Mouse (Mus musculus): ENCODE measurements around the gene Apoa1.

Apoa1 gene

DNA sequence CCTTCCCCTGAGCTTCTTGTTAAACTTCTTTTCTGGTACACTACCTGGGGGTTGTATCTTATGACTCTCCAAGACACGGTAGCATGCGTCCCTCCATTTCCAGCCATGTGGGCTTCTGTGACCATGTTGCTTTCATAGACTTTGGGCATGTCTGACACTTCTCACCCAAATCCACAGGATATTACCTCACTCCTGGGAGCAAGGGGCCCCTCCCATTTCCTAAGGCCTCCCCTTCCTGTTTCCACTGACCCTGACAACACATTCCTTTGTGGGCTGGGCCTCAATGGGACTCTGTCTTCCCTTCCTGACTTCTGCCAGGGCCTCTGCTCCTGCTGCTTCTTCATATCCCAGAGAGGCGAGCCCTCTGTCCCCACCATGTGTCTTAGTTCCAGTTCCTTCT lies 29.2 kb downstream of the Apoa1 start:
- no peak for DNase-seq (ENCODE audit: low spot score in 2 of 2)

DNA sequence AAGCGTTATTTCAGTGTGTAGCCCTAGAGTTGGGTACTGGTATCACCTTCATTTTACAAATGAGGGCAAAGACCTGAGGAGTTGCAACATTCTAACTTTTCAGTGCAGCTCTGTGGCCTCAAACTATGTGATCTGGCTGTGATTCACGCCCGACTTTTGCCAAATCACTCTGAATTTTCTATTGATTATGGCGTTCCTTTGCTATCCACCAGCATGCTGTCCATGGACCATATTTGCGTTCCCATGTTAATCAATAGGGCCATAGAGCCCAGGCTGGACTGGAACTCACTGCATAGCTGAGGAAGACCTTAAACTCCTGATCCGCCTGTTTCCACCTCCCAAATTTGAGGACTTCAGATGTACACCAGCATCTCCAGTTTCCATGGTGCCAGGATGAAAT lies 30.7 kb downstream of the Apoa1 start:
- DNase-seq (ENCODE audit: low spot score in 2 of 2), result no peak

DNA sequence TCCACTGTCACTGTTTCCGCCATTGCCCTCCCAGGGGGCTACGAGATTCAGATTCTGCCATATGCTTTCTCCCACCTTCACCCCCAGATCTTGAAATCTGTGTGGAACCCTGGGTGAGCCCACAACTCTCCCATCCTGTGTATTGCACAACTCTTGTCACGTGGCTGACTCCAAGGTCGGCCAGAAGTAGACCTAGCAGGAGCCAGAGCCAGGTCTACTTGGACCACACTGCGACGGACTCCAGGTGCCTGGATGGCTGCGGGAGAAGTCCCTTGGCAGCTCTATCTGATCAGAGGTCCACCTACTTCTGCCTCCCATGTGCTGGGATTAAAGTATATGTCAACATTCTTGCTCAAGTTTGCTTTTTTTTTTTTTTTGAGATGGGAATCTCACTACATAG lies 32.8 kb downstream of the Apoa1 start:
- no peak for DNase-seq (ENCODE audit: low spot score in 2 of 2)

DNA sequence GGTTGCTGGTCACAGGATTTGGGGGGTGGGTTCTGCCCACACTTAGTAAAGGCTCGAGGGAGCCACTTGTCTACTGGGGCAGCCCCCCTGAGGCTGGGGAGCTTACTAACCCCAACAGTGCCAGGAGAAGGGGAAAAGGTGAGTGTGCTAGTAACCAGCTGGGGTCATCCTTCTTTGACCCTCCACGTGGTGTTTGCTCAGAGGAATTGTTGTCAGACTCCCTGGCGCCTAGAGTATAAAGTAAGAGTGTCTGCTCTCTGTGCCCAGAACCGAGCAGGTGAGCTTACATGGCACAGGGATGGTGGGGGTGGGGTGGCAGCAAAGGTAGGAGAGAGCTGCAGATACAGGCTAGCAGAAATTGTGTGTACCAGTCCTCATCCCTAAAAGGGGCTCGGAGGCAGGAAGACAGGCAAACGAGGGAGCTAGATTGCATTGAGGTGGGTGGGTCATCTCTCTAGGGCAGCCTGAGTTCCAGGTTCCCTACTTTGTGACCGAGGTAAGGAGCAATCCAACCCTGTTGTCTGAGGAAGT lies 40.0 kb downstream of the Apoa1 start, which contains the start of gene Apoa5:
Apoa5 (plus strand) TSS at position 291 of the 531 bp plus-strand sequence.
- no peak for DNase-seq (ENCODE audit: low spot score in 2 of 2)

DNA sequence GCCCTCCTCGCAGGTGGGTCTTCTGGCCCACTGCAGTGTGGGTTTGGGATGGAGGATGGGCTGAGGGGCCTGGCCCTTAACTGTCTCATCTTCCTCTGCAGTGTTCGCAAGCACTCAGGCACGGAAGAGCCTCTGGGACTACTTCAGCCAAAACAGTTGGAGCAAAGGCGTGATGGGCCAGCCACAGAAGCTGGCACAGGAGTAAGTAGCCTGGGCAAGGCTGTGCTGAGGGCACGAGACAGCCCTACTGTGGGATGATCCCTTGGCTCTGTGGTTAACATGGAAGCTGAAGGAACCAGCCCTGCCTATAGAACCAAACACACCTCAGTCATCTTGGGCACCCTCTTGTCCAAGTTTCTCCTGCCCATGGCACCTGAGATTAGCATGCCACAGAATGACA lies 40.7 kb downstream of the Apoa1 start:
- DNase-seq (ENCODE audit: low spot score in 2 of 2), result no peak

DNA sequence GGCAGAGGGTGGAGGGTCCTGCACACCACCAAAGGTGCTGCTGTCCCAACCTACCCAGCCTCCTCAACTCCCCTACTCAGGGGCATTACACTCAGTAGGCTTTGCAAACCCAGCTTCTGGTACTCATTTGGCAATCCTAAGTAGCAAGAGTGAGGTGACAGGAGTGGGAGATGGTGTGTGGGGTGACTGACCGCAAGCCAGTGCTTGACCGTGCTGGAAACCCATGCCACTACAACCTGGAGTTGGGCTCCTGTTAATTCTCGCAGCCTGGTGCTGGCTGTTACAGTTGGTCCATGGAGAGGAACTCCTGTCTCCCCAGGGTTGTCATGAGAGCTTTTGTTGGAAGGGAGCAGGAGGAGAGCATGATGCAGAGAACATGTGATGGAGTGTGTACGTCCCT lies 42.4 kb downstream of the Apoa1 start:
- DNase-seq (ENCODE audit: low spot score in 2 of 2), result no peak

DNA sequence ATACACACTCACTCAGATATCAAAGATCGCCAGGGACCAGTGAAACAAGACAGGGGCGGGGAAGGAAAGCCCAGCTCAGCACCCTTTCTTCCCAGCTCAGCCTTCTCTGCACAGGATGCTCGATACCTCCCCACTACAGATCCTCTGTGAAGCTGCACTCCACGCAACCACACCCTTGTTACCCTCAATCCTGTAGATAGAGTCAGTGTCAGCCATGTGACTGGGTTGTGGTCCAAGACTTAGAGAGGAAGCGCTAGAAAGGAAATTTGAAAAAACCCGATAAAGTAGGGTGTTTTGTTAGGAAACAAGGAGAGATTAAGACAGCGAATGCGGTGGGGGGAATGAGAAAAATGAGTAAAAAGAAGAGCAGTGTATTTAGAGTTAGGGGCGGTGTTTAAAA lies 43.7 kb downstream of the Apoa1 start:
- no peak for DNase-seq (ENCODE audit: low spot score in 2 of 2)

DNA sequence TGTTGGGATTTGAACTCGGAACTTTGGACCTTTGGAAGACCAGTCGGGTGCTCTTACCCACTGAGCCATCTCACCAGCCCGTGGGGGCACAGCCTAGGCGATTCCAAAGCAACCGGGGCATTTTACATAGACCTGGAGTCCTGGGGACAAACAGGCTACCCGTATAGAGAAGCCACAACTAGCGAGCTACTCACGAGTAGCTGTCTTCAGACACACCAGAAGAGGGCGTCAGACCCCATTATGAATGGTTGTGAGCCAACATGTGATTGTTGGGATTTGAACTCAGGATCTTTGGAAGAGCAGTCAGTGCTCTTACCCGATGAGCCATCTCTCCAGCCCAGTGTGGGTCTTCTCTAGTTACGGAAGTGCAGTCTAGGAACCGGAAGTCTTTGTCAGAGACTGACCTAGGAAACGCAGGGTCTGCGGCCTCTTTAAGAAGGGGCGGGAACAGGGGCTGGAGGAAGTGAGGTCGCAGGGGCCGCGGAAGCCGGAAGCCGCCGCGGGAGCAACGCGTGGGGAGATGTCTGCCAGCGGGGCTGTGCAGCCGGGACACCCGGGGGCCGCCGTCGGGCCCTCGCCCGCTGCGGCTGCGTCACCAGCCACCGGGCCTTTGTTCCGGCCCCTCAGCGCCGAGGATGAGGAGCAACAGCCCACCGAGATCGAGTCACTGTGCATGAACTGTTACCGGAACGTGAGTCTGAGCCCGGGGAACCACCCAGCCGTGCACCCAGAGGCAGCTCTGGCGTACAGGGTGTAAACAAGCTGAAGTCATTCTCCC lies 44.5 kb downstream of the Apoa1 start, which contains the start of gene Zpr1:
Zpr1 (plus strand) TSS at position 388 of the 778 bp plus-strand sequence.
- peak; percentile 80 to 82 for DNase-seq (ENCODE audit: low spot score in 2 of 2)

DNA sequence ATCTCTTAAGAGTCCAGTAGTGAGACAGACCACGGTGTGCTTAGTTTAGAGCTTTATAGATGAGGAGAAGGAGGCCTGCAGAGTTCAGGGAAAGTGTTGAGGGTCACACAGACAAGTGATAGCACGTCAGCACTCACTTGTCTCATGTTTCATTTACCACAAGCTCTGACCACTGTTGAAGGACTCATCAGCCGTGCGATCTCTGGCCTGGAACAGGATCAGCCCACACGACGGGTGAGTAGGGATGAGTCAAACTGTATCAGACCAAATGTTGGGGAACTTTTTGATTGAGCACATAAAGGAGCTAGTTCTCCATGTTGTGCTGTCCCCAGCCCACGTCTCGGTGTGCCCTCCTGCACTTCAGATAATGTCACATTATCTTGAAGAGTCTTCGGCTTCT lies 46.1 kb downstream of the Apoa1 start:
- DNase-seq (ENCODE audit: low spot score in 2 of 2), result no peak
